Mouse (Mus musculus) embryonic facial prominence, embryonic 10.5 days (tissue): ENCODE data around the gene Ccr8. TPM values are rescaled to one million over a fixed set of nuclear protein-coding genes. Genes with fewer than 3 reads are reported as not detected.
A peak's percentile ranks its signal among the peaks of the same experiment; 100 is the strongest.
"Not testable (repeated sequence)": the region's sequence is repeated elsewhere in the genome, so short reads cannot be mapped to it uniquely, and the experiment has no call there.

Source experiments
- DNase-seq: peaks from one replicate; pipeline ENCODE4 v3.0.0-alpha.2; 2017; ENCODE audit warnings: low spot score
- H3K27ac ChIP-seq: fragments of 300-500 bp; sonication (generic); replicated peaks from 2 replicates; pipeline ENCODE4 v1.5.1; 2016; ENCODE audit warnings: mild to moderate bottlenecking
- H3K27me3 ChIP-seq: fragments of 300-500 bp; sonication (generic); replicated peaks from 2 replicates; pipeline ENCODE4 v1.6.1; 2016; ENCODE audit warnings: low read depth, mild to moderate bottlenecking; ENCODE audit not compliant: poor library complexity, severe bottlenecking
- H3K36me3 ChIP-seq: fragments of 300-500 bp; sonication (generic); replicated peaks from 2 replicates; pipeline ENCODE4 v1.6.1; 2016; ENCODE audit warnings: mild to moderate bottlenecking, moderate library complexity
- H3K4me1 ChIP-seq: fragments of 300-500 bp; sonication (generic); 2 replicates; pipeline ENCODE4 v1.6.1; 2016
- H3K4me3 ChIP-seq: fragments of 300-500 bp; sonication (generic); 2 replicates; pipeline ENCODE4 v1.5.1; 2016; ENCODE audit warnings: mild to moderate bottlenecking, moderate library complexity
- H3K9me3 ChIP-seq: fragments of 300-500 bp; sonication (generic); 2 replicates; pipeline ENCODE4 v1.6.1; 2016; ENCODE audit warnings: mild to moderate bottlenecking
- WGBS: fragments of 180-500 bp; shearing (Covaris S2); methylation state at CpG from one replicate; pipeline ENCODE4 v1.1.7; 2016; 5-methylcytosine and 5-hydroxymethylcytosine counted together
- polyA plus RNA-seq: library from polyadenylated mRNA; unstranded; fragments of >200 nt; fragmentation: Nextera tagmentation; extraction: Ambion mirVana; gene quantifications from 2 replicates; pipeline ENCODE4 v1.2.1, GENCODE M21; 2016

The Ccr8 gene
- polyA plus RNA-seq, 1 experiment from 2014 or later = not detected

DNA sequence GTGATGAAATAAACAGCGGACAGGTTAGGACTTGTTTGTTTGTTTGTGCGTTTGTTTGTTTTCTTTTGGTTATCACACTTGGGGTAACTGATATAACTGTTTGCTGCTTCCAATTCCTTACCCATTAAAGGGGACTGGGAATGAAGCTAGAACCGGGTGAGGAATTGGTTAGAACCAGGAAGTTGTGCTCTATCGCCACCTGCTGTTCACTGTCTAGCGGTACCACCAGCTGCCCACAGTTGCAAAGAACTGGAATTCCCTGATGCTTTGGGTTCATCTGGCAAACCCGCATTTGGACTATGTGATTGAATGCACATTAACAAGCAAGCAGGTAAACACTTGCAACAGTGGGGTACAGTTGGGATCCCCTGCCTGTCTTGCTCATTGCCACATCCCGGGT is 6.8 kb downstream of the Ccr8 start:
- H3K4me1 ChIP-seq = 0 out of 2 replicates have a peak, but pooled peaks cover 4% of the 10 kb centered on the region
- H3K9me3 ChIP-seq = peaks cover 19% of the 10 kb centered on the region; the same call in 1 of the 2 replicates
- H3K27ac ChIP-seq = no peak overlapping the region
- peak; percentile 63 for DNase-seq
- WGBS = 21% methylated on average over 7 of the region's 7 CpGs
- no peak overlapping the region for H3K4me3 ChIP-seq
- no peaks in the 10 kb centered on the region for H3K36me3 ChIP-seq
- H3K27me3 ChIP-seq = no peaks in the 10 kb centered on the region

GRCm38 (mm10) chr9:120099304-120099703 is 7.4 kb downstream of the Ccr8 start:
- Histone ChIP-seq H3K27me3 (no peaks in the 10 kb centered on the region), H3K36me3 (no peaks in the 10 kb centered on the region), H3K4me3 (no peak overlapping the region), H3K27ac (no peak overlapping the region), H3K4me1 (0 out of 2 replicates have a peak, but pooled peaks cover 4% of the 10 kb centered on the region), H3K9me3 (peaks cover 24% of the 10 kb centered on the region; the same call in 1 of the 2 replicates)
- DNase-seq = no peak
- 88% methylated on average over 8 of the region's 8 CpGs for WGBS

GRCm38 (mm10) chr9:120101165-120101564 is 9.3 kb downstream of the Ccr8 start:
- Histone ChIP-seq H3K36me3 (no peaks in the 10 kb centered on the region), H3K4me1 (0 out of 2 replicates have a peak, but pooled peaks cover 4% of the 10 kb centered on the region), H3K4me3 (no peak overlapping the region), H3K9me3 (peaks cover 25% of the 10 kb centered on the region; the same call in 1 of the 2 replicates), H3K27ac (no peak overlapping the region), H3K27me3 (no peaks in the 10 kb centered on the region)
- 96% methylated on average over 2 of the region's 2 CpGs for WGBS
- DNase-seq = no peak

- H3K27ac ChIP-seq, H3K27me3 ChIP-seq, H3K4me3 ChIP-seq, H3K36me3 ChIP-seq, DNase-seq, H3K4me1 ChIP-seq, H3K9me3 ChIP-seq: not testable (repeated sequence)
- WGBS = 94% methylated on average over 12 of the region's 12 CpGs
These were observed 17.0 kb downstream of the Ccr8 start for GRCm38 (mm10) chr9:120108953-120109352.

- DNase-seq = peak; percentile 96
- H3K4me1 ChIP-seq = peaks cover 9% of the 10 kb centered on the region; the same call in 1 of the 2 replicates
- WGBS = 2% methylated on average over 62 of the region's 62 CpGs
- no peaks in the 10 kb centered on the region for H3K27me3 ChIP-seq
- peak within 1 kb of the TSS; percentile 81 for H3K4me3 ChIP-seq
- H3K36me3 ChIP-seq = no peaks in the 10 kb centered on the region
- peak within 1 kb of the TSS; percentile 92 for H3K27ac ChIP-seq
- H3K9me3 ChIP-seq = no peaks in the 10 kb centered on the region
These were observed 18.5 kb downstream of the Ccr8 start, which contains the start of gene Slc25a38 for GRCm38 (mm10) chr9:120110211-120111018. Gene Slc25a38, plus strand, starts transcription at chr9:120110374.

- no peak for DNase-seq
- peak overlapping the region; percentile 81 for H3K4me3 ChIP-seq
- no peaks in the 10 kb centered on the region for H3K9me3 ChIP-seq
- 79% methylated on average over 15 of the region's 15 CpGs for WGBS
- H3K4me1 ChIP-seq = peaks cover 9% of the 10 kb centered on the region; the same call in 1 of the 2 replicates
- peak overlapping the region; percentile 92 for H3K27ac ChIP-seq
- H3K27me3 ChIP-seq = no peaks in the 10 kb centered on the region
- H3K36me3 ChIP-seq = no peaks in the 10 kb centered on the region
These were observed 19.4 kb downstream of the Ccr8 start for GRCm38 (mm10) chr9:120111156-120111945.

- Histone ChIP-seq H3K27me3 (no peaks in the 10 kb centered on the region), H3K4me3 (no peak overlapping the region), H3K9me3 (no peaks in the 10 kb centered on the region), H3K36me3 (peaks cover 7% of the 10 kb centered on the region), H3K4me1 (peaks cover 9% of the 10 kb centered on the region; the same call in 1 of the 2 replicates), H3K27ac (no peak overlapping the region)
- DNase-seq = no peak
- 94% methylated on average over 6 of the region's 6 CpGs for WGBS
These were observed 20.6 kb downstream of the Ccr8 start for GRCm38 (mm10) chr9:120112472-120112871.

DNA sequence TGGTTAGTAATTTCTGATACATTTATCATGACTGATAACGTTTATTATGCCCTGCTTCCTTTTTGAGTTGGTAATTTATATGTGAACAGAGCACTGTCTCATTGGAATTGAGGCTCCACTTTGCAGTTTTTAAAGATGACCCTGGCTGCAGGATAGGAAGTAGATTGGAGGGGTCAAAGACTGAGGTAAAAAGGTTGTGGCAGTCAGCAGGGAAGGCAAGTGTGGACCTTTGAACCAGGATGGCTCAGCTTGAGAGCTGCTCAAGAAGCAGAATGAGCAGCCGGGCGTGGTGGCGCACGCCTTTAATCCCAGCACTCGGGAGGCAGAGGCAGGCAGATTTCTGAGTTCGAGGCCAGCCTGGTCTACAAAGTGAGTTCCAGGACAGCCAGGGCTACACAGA is 21.5 kb downstream of the Ccr8 start:
- 98% methylated on average over 7 of the region's 7 CpGs for WGBS
- H3K36me3 ChIP-seq = peaks cover 17% of the 10 kb centered on the region
- H3K27me3 ChIP-seq = no peaks in the 10 kb centered on the region
- no peaks in the 10 kb centered on the region for H3K9me3 ChIP-seq
- no peak overlapping the region for H3K27ac ChIP-seq
- peaks cover 9% of the 10 kb centered on the region; the same call in 1 of the 2 replicates for H3K4me1 ChIP-seq
- no peak for DNase-seq
- H3K4me3 ChIP-seq = no peak overlapping the region

DNA sequence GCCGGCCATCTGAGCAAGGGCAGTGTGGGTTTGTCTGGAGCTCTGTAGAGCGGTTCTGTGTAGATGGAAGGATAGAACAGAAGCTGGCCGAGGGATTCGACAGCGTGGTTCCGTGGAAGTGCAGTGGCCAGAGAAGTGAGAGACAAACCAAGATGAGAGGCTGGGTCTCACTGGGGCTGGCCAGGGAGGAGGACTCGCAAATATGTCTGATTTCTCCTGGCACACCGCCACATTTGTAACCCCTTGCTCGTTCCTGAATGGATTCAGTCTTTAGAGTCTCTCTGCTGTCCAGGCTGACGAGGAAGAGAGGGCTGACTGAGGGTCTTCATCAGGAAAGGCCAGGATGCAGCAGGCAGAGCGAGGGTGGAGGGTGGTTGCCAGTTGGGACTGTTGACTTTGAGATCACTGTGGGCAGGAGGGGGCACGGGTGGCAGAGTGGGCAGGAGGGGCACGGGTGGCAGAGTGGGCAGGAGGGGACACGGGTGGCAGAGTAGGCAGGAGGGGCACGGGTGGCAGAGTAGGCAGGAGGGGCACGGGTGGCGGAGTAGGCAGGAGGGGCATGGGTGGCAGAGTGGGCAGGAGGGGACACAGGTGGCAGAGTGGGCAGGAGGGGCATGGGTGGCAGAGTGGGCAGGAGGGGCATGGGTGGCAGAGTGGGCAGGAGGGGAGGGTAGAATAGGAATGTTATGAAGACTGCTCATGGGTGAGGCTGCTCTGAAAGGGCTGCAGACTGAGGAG is 22.3 kb downstream of the Ccr8 start:
- WGBS = 92% methylated on average over 17 of the region's 17 CpGs
- DNase-seq = no peak
- peak overlapping the region; percentile 37; the same call in 1 of the 2 replicates for H3K27ac ChIP-seq
- peaks cover 25% of the 10 kb centered on the region for H3K36me3 ChIP-seq
- no peaks in the 10 kb centered on the region for H3K9me3 ChIP-seq
- peaks cover 9% of the 10 kb centered on the region; the same call in 1 of the 2 replicates for H3K4me1 ChIP-seq
- no peak overlapping the region for H3K4me3 ChIP-seq
- H3K27me3 ChIP-seq = no peaks in the 10 kb centered on the region

GRCm38 (mm10) chr9:120114789-120115151 is 22.9 kb downstream of the Ccr8 start:
- peaks cover 30% of the 10 kb centered on the region for H3K36me3 ChIP-seq
- no peak for DNase-seq
- no peaks in the 10 kb centered on the region for H3K27me3 ChIP-seq
- no peaks in the 10 kb centered on the region for H3K9me3 ChIP-seq
- no peak overlapping the region for H3K4me3 ChIP-seq
- H3K27ac ChIP-seq = peak overlapping the region; percentile 37; the same call in 1 of the 2 replicates
- peaks cover 9% of the 10 kb centered on the region; the same call in 1 of the 2 replicates for H3K4me1 ChIP-seq
- WGBS = 85% methylated on average over 2 of the region's 2 CpGs

DNA sequence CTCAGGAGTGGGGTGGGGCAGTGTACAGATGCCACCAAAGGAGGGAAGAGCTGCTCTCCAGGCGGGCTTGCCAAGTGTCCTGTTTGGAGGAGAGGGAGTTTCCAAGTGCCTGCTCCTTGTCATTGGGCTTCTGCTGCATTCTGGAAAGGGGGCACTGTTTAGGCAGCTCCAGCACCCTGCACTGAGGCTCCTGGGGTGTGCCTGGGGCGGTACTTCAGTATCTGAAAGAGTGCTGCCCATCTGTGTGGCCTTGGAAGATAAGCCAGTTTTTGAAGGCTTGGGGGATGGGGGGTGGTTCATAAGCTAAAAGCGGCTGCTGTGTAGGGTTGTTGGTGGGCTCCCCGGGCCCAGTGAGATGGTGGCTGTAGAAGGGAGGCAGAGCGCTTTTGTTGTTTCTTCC is 23.7 kb downstream of the Ccr8 start:
- H3K4me3 ChIP-seq = no peak overlapping the region
- no peaks in the 10 kb centered on the region for H3K9me3 ChIP-seq
- H3K4me1 ChIP-seq = peaks cover 9% of the 10 kb centered on the region; the same call in 1 of the 2 replicates
- H3K27me3 ChIP-seq = no peaks in the 10 kb centered on the region
- WGBS = 82% methylated on average over 5 of the region's 5 CpGs
- no peak for DNase-seq
- peaks cover 39% of the 10 kb centered on the region for H3K36me3 ChIP-seq
- no peak overlapping the region for H3K27ac ChIP-seq

GRCm38 (mm10) chr9:120116184-120116624 is 24.3 kb downstream of the Ccr8 start:
- H3K9me3 ChIP-seq = no peaks in the 10 kb centered on the region
- peaks cover 45% of the 10 kb centered on the region for H3K36me3 ChIP-seq
- H3K27me3 ChIP-seq = no peaks in the 10 kb centered on the region
- no peak overlapping the region for H3K4me3 ChIP-seq
- 86% methylated on average over 8 of the region's 8 CpGs for WGBS
- DNase-seq = no peak
- peaks cover 2% of the 10 kb centered on the region; the same call in 1 of the 2 replicates for H3K4me1 ChIP-seq
- H3K27ac ChIP-seq = peak overlapping the region; percentile 30; the same call in 1 of the 2 replicates
